Mouse (Mus musculus) heart, postnatal 25 days (tissue): ENCODE measurements around the gene Phf14. TPM values are rescaled to one million over a fixed set of nuclear protein-coding genes. Genes with fewer than 3 reads are reported as not detected.
"Not testable (repeated sequence)": the region's sequence is repeated elsewhere in the genome, so short reads cannot be mapped to it uniquely, and the experiment has no call there.

Experiments
- DNase-seq: peaks from one replicate; pipeline ENCODE4 v3.0.0; 2022; ENCODE audit warnings: low spot score
- intact Hi-C: fragments of 180-260 bp; cut with DNase I; formaldehyde crosslinking; loops from one replicate; pipeline ENCODE4 v1.15.1; 2025
- total RNA-seq, 2 experiments: library from RNA; stranded (reverse); gene quantifications; 2 replicates each; pipeline ENCODE4 v1.2.3; 2021

Phf14 gene
- total RNA-seq, 2 experiments from 2014 or later: 46.4 to 48.2 TPM

- intact Hi-C loops: no loop called here
Observed at GRCm38 (mm10) chr6:12082125-12082524, 174.5 kb downstream of the Phf14 start.

GRCm38 (mm10) chr6:12082531-12083216, 175.1 kb downstream of the Phf14 start:
- DNase-seq: no peak

More at GRCm38 (mm10) chr6:12082125-12082524, 174.5 kb downstream of the Phf14 start:
- DNase-seq: no peak

GRCm38 (mm10) chr6:12084721-12085120, 177.1 kb downstream of the Phf14 start:
- DNase-seq: no peak
- intact Hi-C loops: no loop called here

More at GRCm38 (mm10) chr6:12082531-12083216, 175.1 kb downstream of the Phf14 start:
- intact Hi-C loops: no loop called here

DNA sequence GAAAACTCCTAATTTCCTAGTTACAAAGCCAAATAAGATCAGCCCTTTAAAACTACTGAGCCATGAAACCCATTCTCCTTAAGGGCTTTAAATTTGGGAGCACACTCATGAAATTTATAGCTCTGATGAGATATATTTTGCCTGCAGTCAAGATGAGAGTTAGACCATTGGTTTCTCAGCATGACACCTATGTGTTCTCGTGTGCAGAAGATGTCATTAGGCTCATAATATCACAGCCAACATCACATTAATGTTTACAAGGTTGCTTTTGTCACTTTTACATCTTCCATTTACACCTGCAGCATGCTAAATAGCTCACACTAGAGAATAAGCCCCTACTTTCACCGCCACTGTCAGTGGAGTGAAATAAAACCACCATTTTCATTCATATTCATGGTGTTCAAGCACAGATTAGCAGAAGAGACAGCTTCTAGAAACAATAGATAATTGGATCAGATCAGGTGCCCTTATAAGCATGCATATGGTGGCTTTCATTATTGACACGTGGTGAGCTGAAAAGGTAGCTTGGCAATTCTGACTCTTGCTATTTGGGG, 181.9 kb downstream of the Phf14 start:
- DNase-seq: no peak
- intact Hi-C loops: no loop called here

DNA sequence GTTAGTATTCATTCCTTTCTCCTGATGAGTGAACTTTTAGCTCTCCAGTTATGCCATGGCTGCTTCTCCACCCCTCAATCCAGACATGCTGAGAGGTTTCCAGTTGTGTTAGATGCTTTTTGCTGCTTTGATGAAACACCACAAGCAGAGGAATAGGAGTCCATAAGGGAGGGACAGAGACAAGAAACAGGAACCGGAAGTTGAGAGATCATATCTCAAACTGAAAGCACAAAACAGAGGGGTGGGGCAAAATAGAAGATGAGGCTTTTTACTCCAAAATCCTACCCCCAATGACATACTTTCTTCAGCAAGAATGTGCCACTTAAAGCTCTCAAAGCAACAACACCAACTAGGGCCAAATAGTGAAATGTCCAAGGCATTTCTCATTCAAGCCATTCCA, 188.1 kb downstream of the Phf14 start:
- intact Hi-C loops: no loop called here

DNA sequence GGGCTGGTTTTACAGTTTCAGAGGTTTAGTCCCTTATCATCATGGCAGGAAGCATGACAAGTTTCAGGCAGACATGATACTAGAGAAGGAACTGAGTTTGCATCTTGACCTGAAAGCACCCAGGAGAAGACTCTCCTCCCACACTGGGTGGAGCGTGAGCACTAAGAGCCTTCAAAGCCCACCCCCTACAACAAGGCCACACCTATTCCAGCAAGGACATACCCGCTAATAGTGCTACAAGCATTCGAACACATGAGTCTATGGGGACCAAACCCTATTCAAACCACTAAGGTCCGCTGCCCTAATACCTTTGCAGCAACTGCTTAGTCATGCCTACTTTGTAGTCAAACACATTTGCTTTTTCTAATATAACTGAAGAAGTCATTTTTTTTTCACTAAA, 189.5 kb downstream of the Phf14 start:
- intact Hi-C loops: no loop called here
- DNase-seq: no peak

More for the DNA sequence above, 188.1 kb downstream of the Phf14 start:
- no peak for DNase-seq

DNA sequence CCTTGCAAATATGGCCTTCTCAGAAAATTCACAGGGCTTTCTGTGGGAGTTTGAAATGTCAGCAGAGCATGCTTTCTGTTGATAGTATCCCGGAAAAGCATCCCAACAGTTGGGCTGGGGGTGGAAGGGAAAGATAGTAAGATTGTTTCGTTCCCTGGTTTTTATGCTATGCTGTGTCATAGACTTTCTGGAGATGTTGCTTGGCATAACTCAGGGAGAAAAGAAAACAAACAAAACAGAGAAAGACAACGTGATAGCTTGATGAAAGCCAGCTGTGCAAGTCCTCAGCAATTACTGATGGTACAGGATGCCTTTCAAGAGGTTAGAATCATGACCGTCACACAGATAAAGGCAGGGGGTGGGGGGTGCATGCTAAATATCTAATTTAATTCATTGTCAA, 197.5 kb downstream of the Phf14 start:
- DNase-seq: no peak
- intact Hi-C loops: no loop called here

DNA sequence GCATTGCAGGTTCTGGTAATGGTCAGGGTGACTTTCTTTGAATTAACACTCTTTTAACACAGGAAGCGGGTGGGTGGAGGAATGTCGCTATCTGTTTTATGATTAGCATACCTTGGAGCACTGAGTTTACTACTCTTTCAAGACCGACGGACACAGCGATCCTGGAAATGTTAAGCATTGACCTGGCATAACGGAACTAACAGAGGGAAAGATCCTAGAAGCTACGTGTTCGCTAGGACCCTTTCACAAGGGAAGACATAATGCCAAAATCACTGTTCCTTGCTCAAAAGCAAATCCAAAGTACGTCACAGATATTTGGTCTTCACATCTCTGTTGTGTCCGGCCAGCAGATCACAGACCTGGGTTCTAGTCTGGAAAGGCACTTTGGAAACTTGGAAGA, 199.7 kb downstream of the Phf14 start:
- DNase-seq: no peak
- intact Hi-C loops: no loop called here

- no peak for DNase-seq
- intact Hi-C loops: no loop called here
Observed at GRCm38 (mm10) chr6:12107786-12108185, 200.2 kb downstream of the Phf14 start.

DNA sequence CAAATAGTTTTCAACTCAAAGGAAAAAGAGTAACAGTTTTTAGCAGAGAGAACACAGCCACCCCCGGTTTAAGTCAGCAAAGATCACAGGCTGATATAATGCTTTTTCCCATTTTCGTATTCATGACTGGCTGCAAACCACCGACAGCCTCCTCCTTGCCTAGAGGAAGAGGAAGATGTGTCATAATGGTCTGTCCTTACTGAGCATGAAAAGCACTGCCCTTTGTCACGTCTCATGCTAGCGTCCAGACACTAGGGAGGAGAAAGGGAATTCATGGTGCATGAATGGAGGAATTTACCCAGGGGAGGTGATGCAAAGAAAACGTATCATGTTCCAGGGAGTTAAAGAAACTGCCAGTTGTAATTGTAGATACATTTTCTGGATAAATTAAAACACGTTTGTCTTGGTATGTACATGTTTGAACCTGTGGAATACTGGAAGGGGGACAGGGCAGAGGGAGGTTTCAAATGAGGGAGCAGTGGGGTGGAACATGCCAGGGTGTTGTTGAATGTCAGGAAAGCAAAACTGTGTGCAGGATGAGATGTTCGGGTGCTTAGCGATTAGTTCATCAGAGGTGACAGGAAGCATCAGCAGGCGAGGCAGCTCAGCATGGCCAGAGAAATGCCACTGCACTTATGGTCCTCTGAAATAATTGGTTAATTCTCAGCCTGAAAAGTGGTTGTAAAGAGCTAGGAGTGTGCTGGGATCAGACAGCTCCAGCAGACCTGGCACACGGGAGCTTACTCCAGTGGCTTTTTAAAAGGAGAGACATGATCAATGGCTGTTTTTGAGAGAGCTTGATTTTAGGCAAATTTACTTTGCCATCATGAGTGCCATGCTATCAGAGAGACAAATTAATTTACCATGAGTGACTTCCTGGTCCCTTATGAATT, 209.6 kb downstream of the Phf14 start:
- intact Hi-C loops: no loop called here
- no peak for DNase-seq

- DNase-seq: no peak
- intact Hi-C loops: no loop called here
Observed at GRCm38 (mm10) chr6:12117819-12118570, 210.4 kb downstream of the Phf14 start.

- DNase-seq: no peak
- intact Hi-C loops: loop anchor here (10.0 kb wide), 1 partner anchor 328 kb away; no protein-coding TSS in a partner anchor
Observed at GRCm38 (mm10) chr6:12122759-12123158, 215.2 kb downstream of the Phf14 start.

DNA sequence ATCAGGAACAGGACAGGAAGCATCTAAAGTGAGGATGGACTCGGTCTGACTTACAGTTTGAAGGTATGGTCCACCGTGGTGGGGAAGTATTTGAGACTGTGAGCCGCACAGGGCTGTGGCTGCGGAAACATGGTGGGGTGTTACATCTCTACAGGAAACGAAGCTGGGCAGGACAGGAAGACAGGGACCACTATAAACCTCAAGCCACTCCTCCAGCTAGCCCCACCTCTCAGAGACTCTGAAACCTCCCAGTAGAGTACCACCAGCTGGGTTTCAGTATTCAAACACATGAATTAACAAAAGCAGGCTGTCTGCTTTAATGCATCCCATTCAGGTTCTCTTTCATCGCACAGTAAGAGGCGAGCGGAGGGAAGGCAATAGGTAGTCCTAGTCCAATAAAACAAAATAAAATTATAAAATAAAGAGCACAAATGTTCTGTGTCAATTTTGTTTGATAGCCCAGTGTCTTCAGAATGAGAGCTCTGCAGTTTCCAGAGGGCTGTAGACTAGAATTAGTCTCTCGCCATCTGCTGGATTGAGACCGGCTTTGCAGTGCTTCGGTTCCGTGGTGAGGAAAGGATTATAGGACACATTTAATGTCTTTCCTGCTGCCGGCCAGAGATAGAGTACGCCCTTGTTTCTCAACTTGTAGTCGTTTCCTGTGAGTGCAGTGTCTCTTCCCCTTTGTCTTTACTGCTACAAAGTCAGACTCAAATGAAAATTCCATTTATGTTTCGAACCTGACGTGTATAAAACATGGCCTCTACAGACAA, 217.6 kb downstream of the Phf14 start:
- intact Hi-C loops: loop anchor here (10.0 kb wide), 1 partner anchor 330 kb away; no protein-coding TSS in a partner anchor
- DNase-seq: no peak

DNA sequence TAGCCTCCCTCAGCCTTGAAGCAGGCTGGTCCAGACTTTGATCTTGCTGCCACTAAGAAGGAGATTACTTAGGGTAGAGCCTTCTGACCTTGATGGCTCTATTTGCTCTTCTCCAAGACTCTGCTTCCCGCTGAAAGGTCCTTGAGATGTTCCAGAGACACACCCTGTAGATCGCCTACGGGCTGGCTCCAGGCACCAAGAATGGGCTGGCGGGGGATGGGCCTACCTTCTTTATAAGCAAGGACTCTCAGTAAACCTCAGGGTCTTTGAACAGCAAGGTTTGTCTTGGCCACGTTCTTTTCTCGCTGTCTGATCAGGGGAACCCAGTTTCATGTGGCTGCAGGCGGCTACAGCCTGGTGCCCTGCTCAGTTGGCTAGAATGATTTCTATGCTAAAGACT, 219.0 kb downstream of the Phf14 start:
- not testable (repeated sequence) for DNase-seq
- intact Hi-C loops: loop anchor here (10.0 kb wide), 1 partner anchor 332 kb away; no protein-coding TSS in a partner anchor

GRCm38 (mm10) chr6:12127287-12127686, 219.7 kb downstream of the Phf14 start:
- intact Hi-C loops: loop anchor here (10.0 kb wide), 1 partner anchor 332 kb away; no protein-coding TSS in a partner anchor
- no peak for DNase-seq
